Mouse (Mus musculus) C2C12 (cell line): ENCODE measurements at regions not wholly inside any gene's neighbourhood (a gene's known extent, or its start where the extent isn't known, plus 50 kb on each side); places are given as distances from the start of the nearest gene placed in this dataset.

Source experiments
- CEBPB ChIP-seq: IDR thresholded peaks from one replicate; pipeline ENCODE4 v1.6.1; 2011; ENCODE audit warnings: low read depth, mild to moderate bottlenecking, control low read depth, moderate library complexity
- CTCF ChIP-seq: IDR thresholded peaks from one replicate; pipeline ENCODE4 v1.5.1; 2011; ENCODE audit not compliant: control insufficient read depth, insufficient read depth, insufficient read length
- MAX ChIP-seq: IDR thresholded peaks from one replicate; pipeline ENCODE4 v1.6.1; 2011; ENCODE audit warnings: mild to moderate bottlenecking, control low read depth
- MYOD1 ChIP-seq: IDR thresholded peaks from one replicate; pipeline ENCODE4 v1.6.1; 2011; ENCODE audit warnings: low read depth; ENCODE audit not compliant: control insufficient read depth, insufficient read length
- MYOG ChIP-seq: IDR thresholded peaks from one replicate; pipeline ENCODE4 v1.6.1; 2011; ENCODE audit not compliant: control insufficient read depth, insufficient read length; ENCODE audit errors: extremely low read depth

DNA sequence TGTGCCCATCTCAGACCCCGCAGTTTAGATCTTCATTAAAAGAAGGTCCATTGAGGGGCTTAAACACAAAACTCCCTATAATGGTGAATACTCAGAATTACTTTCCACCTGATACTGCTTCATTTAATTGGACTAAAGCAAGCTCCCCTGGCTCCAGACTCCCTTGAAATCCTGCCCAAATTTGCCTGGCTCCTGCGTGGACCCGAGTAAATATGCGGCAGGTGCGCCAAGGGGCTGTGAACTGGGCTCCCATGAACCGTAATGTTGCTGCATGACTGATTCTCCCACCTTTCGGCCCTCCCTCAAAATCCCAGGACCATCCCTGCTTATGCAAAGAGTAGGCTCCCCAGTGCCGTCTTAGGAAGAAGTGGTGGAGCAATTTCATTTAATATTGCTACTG lies 573.7 kb downstream of the Ccdc171 start:
- TF ChIP-seq CTCF (no peak), MAX (no peak), MYOG (no peak), CEBPB (no peak), MYOD1 (no peak)
